Mouse (Mus musculus) neural tube, embryonic 12.5 days (tissue): ENCODE measurements around the gene Tbxas1. TPM values are rescaled to one million over a fixed set of nuclear protein-coding genes. Genes with fewer than 3 reads are reported as not detected.

Experiments used
- ATAC-seq: fragments of 200-750 bp; cut with Nextera tagmentation; 2 replicates; pipeline ENCODE4 v1.8.0; 2017; ENCODE audit warnings: low read depth, mild to moderate bottlenecking, moderate TSS enrichment, moderate library complexity; ENCODE audit not compliant: low FRiP score
- H3K27ac ChIP-seq: fragments of 300-500 bp; sonication (generic); 2 replicates; pipeline ENCODE4 v1.5.1; 2016
- H3K27me3 ChIP-seq: fragments of 300-500 bp; sonication (generic); replicated peaks from 2 replicates; pipeline ENCODE4 v1.6.1; 2016; ENCODE audit warnings: mild to moderate bottlenecking
- H3K36me3 ChIP-seq: fragments of 300-500 bp; sonication (generic); 2 replicates; pipeline ENCODE4 v1.6.1; 2016; ENCODE audit warnings: mild to moderate bottlenecking
- H3K4me1 ChIP-seq: fragments of 300-500 bp; sonication (generic); 2 replicates; pipeline ENCODE4 v1.6.1; 2016
- H3K4me2 ChIP-seq: fragments of 300-500 bp; sonication (generic); replicated peaks from 2 replicates; pipeline ENCODE4 v1.6.1; 2016; ENCODE audit warnings: mild to moderate bottlenecking
- H3K4me3 ChIP-seq: fragments of 300-500 bp; sonication (generic); 2 replicates; pipeline ENCODE4 v1.5.1; 2016
- H3K9ac ChIP-seq: fragments of 300-500 bp; sonication (generic); 2 replicates; pipeline ENCODE4 v1.6.1; 2016; ENCODE audit warnings: mild to moderate bottlenecking
- H3K9me3 ChIP-seq: fragments of 300-500 bp; sonication (generic); 2 replicates; pipeline ENCODE4 v1.6.1; 2016; ENCODE audit warnings: mild to moderate bottlenecking
- WGBS: fragments of 180-500 bp; shearing (Covaris S2); methylation state at CpG from one replicate; pipeline ENCODE4 v1.1.7; 2016; 5-methylcytosine and 5-hydroxymethylcytosine counted together
- polyA plus RNA-seq: library from polyadenylated mRNA; unstranded; fragments of >200 nt; fragmentation: Nextera tagmentation; extraction: Ambion mirVana; gene quantifications from 2 replicates; pipeline ENCODE4 v1.2.1, GENCODE M21; 2016

Tbxas1 gene
- polyA plus RNA-seq, 1 experiment from 2014 or later = 2.3 TPM

GRCm38 (mm10) chr6:38865805-38866204 lies 9.4 kb upstream of the Tbxas1 start:
- no peaks in the 10 kb centered on the region for H3K9me3 ChIP-seq
- no peak overlapping the region for H3K9ac ChIP-seq
- no peak overlapping the region for H3K4me2 ChIP-seq
- no peak overlapping the region for H3K4me3 ChIP-seq
- H3K36me3 ChIP-seq = peaks cover 6% of the 10 kb centered on the region; the same call in 1 of the 2 replicates
- no peak overlapping the region for H3K27ac ChIP-seq
- H3K4me1 ChIP-seq = peaks cover 30% of the 10 kb centered on the region
- H3K27me3 ChIP-seq = no peaks in the 10 kb centered on the region
- ATAC-seq = no peak

GRCm38 (mm10) chr6:38866357-38866756 lies 8.8 kb upstream of the Tbxas1 start:
- Histone ChIP-seq H3K9me3 (no peaks in the 10 kb centered on the region), H3K4me1 (peaks cover 33% of the 10 kb centered on the region), H3K4me3 (no peak overlapping the region), H3K36me3 (peaks cover 6% of the 10 kb centered on the region; the same call in 1 of the 2 replicates), H3K27me3 (no peaks in the 10 kb centered on the region), H3K9ac (no peak overlapping the region), H3K4me2 (no peak overlapping the region), H3K27ac (no peak overlapping the region)
- ATAC-seq = no peak
- 89% methylated on average over 1 of the region's 1 CpGs for WGBS

DNA sequence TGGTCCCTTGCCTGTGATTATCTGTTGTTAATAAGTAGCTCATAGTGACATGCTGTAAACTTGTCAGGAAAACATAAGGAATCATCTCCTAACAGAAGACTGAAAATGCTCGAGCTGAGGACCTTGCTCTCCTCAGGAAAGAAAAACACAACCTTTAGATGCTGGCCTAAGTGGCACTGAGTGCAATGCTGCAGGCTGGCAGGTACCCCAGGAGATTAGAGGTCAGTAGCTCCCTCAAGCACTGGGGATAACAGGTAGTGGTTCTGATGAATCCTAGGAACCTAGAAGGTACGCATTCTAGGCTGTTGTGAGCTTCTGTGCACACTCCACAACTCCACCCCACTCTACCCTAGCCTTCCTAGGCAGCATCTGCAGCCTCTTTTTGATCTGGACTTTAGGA lies 8.4 kb upstream of the Tbxas1 start:
- peaks cover 37% of the 10 kb centered on the region for H3K4me1 ChIP-seq
- H3K36me3 ChIP-seq = peaks cover 6% of the 10 kb centered on the region; the same call in 1 of the 2 replicates

GRCm38 (mm10) chr6:38867291-38867690 lies 7.9 kb upstream of the Tbxas1 start:
- no peak overlapping the region for H3K4me3 ChIP-seq
- H3K9ac ChIP-seq = no peak overlapping the region
- H3K27ac ChIP-seq = no peak overlapping the region
- H3K4me1 ChIP-seq = peaks cover 43% of the 10 kb centered on the region
- H3K9me3 ChIP-seq = no peaks in the 10 kb centered on the region
- no peak for ATAC-seq
- H3K36me3 ChIP-seq = peaks cover 6% of the 10 kb centered on the region; the same call in 1 of the 2 replicates
- H3K27me3 ChIP-seq = no peaks in the 10 kb centered on the region
- WGBS = 63% methylated on average over 1 of the region's 1 CpGs
- H3K4me2 ChIP-seq = no peak overlapping the region

More for the DNA sequence above, 8.4 kb upstream of the Tbxas1 start:
- no peak overlapping the region for H3K4me2 ChIP-seq
- H3K27me3 ChIP-seq = no peaks in the 10 kb centered on the region
- no peak overlapping the region for H3K4me3 ChIP-seq
- 71% methylated on average over 2 of the region's 2 CpGs for WGBS
- no peak overlapping the region for H3K9ac ChIP-seq
- no peaks in the 10 kb centered on the region for H3K9me3 ChIP-seq
- no peak overlapping the region for H3K27ac ChIP-seq
- no peak for ATAC-seq

- H3K4me1 ChIP-seq = peaks cover 59% of the 10 kb centered on the region
- 94% methylated on average over 1 of the region's 1 CpGs for WGBS
- H3K27me3 ChIP-seq = no peaks in the 10 kb centered on the region
Measured at GRCm38 (mm10) chr6:38868974-38869373, 6.2 kb upstream of the Tbxas1 start.

GRCm38 (mm10) chr6:38870070-38870469 lies 5.1 kb upstream of the Tbxas1 start:
- WGBS = 9% methylated on average over 2 of the region's 2 CpGs
- Histone ChIP-seq H3K27ac (no peak overlapping the region), H3K36me3 (peaks cover 6% of the 10 kb centered on the region; the same call in 1 of the 2 replicates), H3K4me1 (peaks cover 56% of the 10 kb centered on the region), H3K4me3 (no peak overlapping the region), H3K27me3 (no peaks in the 10 kb centered on the region), H3K9me3 (no peaks in the 10 kb centered on the region), H3K4me2 (no peak overlapping the region), H3K9ac (no peak overlapping the region)
- ATAC-seq = no peak

More at GRCm38 (mm10) chr6:38868974-38869373, 6.2 kb upstream of the Tbxas1 start:
- ATAC-seq = no peak
- Histone ChIP-seq H3K36me3 (peaks cover 6% of the 10 kb centered on the region; the same call in 1 of the 2 replicates), H3K27ac (no peak overlapping the region), H3K4me2 (no peak overlapping the region), H3K9me3 (no peaks in the 10 kb centered on the region), H3K9ac (no peak overlapping the region), H3K4me3 (no peak overlapping the region)

- WGBS = 12% methylated on average over 7 of the region's 7 CpGs
- Histone ChIP-seq H3K4me3 (no peak overlapping the region), H3K27me3 (no peaks in the 10 kb centered on the region), H3K4me2 (peak overlapping the region; percentile 35), H3K36me3 (peaks cover 6% of the 10 kb centered on the region; the same call in 1 of the 2 replicates), H3K9me3 (no peaks in the 10 kb centered on the region), H3K4me1 (peaks cover 53% of the 10 kb centered on the region), H3K9ac (no peak overlapping the region), H3K27ac (no peak overlapping the region)
- no peak for ATAC-seq
Measured at GRCm38 (mm10) chr6:38871051-38871450, 4.2 kb upstream of the Tbxas1 start.

DNA sequence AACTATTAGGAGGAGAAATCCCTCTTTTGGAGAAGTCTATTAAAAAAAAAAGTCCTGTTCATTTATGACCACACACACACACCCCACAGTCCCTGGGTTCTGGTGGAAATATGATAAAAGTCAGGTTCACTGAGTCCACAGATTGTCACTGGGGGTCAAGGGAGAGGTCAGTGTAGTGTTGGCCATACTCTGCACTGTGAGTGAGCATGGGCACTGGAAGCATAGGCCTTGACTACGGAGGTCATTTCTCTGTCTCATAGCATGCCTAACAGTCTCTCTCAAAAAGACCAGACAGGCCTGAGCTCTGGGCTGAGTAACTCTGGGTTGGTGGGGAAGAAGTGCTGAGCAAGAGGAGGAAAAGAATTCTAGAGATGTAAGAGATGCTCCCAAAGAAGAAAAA lies 1.9 kb upstream of the Tbxas1 start:
- Histone ChIP-seq H3K9ac (peak overlapping the region; percentile 100; the same call in 1 of the 2 replicates), H3K27me3 (no peaks in the 10 kb centered on the region), H3K4me1 (peaks cover 37% of the 10 kb centered on the region), H3K4me2 (peak overlapping the region; percentile 67), H3K36me3 (peaks cover 6% of the 10 kb centered on the region; the same call in 1 of the 2 replicates), H3K27ac (no peak overlapping the region), H3K4me3 (peak overlapping the region; percentile 99; the same call in 1 of the 2 replicates), H3K9me3 (no peaks in the 10 kb centered on the region)
- WGBS = 68% methylated on average over 1 of the region's 1 CpGs
- no peak for ATAC-seq

DNA sequence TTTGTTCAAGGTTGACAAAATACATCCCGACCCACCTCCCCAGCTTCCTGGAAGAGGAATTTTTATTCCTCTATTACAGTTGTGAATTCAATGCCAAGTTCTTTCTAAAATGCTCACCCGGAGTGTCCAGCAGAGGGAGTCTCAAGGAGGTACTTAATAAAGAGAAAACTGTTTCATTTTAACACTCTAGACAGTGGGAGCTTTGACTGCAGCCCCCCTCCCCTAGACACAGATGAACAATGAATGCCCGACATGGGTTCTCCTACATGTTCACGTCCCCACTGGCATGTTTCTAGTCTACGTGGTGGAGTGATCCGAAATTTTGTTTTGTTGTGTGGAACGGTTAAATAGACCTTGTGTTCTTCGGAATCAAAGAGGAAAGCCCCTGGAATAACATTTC lies 1.2 kb upstream of the Tbxas1 start:
- Histone ChIP-seq H3K27me3 (no peaks in the 10 kb centered on the region; the same call in 1 of the 2 replicates), H3K4me1 (peaks cover 37% of the 10 kb centered on the region), H3K4me3 (peak overlapping the region; percentile 99), H3K27ac (no peak overlapping the region), H3K9me3 (no peaks in the 10 kb centered on the region), H3K9ac (peak overlapping the region; percentile 100), H3K4me2 (peak overlapping the region; percentile 67), H3K36me3 (peaks cover 6% of the 10 kb centered on the region; the same call in 1 of the 2 replicates)
- WGBS = 7% methylated on average over 8 of the region's 8 CpGs
- ATAC-seq = 0 out of 2 replicates have a peak, but pooled peaks have one; percentile 11

GRCm38 (mm10) chr6:38874565-38875257 lies 493 bp upstream of the Tbxas1 start:
- H3K36me3 ChIP-seq = peaks cover 6% of the 10 kb centered on the region; the same call in 1 of the 2 replicates
- H3K9me3 ChIP-seq = no peaks in the 10 kb centered on the region
- peaks cover 37% of the 10 kb centered on the region for H3K4me1 ChIP-seq
- ATAC-seq = no peak
- H3K9ac ChIP-seq = peak overlapping the region; percentile 100
- H3K27me3 ChIP-seq = no peaks in the 10 kb centered on the region; the same call in 1 of the 2 replicates
- WGBS = under 1% methylated on average over 23 of the region's 23 CpGs
- peak overlapping the region; percentile 99 for H3K4me3 ChIP-seq
- H3K27ac ChIP-seq = peak overlapping the region; percentile 91
- peak overlapping the region; percentile 67 for H3K4me2 ChIP-seq

DNA sequence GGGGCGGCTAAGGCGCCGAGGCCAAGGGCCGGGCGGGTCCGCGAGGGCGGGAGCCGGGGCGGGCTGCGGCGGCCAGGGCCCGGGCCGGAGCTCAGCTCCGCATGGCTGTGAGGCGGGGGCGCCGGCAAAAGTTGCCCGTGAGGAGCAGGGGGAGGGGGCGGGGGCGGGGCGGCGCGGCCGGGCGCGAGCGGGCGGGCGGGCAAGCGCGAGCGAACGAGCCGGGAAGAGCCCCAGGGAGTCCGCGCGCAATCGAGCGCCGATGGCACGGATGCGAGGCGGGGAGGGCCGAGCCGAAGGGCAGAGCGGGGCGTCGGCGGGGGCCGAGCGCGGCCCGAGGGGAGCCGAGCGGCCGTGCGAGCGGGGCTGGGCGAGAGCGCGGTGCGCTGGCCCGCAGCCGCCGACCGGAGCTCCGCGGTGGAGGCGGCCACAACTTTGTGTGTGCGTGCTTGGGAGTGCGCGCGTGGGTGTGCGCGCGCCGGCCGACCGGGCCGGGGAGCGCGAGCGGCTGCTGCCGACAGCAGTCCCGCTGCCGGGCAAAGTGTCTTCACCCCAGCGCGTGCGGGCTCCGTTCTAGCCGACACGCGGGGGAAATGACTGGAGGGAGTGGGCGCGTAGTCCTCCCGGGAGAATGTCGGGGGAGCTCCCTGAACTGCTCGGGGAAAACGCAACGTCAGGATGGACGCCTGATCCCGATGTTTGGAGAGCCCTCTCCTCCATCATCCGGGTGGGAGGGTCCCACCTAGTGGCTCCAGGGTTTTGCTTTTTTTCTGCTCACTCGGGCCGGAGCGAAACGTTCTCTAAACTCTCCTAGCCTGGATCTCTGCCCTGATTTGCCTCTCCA lies 1.1 kb downstream of the Tbxas1 start, which contains the start of gene Hipk2:
Gene Hipk2 (minus strand): TSS at position 95 of the 841 bp plus-strand sequence.
- Histone ChIP-seq H3K36me3 (no peaks in the 10 kb centered on the region), H3K4me3 (peak within 1 kb of the TSS; percentile 99), H3K9me3 (no peaks in the 10 kb centered on the region), H3K4me1 (peaks cover 26% of the 10 kb centered on the region), H3K4me2 (peak within 1 kb of the TSS; percentile 67), H3K9ac (peak within 1 kb of the TSS; percentile 100), H3K27ac (peak within 1 kb of the TSS; percentile 91), H3K27me3 (no peaks in the 10 kb centered on the region; the same call in 1 of the 2 replicates)
- peak; percentile 87 for ATAC-seq
- under 1% methylated on average over 100 of the region's 108 CpGs for WGBS

DNA sequence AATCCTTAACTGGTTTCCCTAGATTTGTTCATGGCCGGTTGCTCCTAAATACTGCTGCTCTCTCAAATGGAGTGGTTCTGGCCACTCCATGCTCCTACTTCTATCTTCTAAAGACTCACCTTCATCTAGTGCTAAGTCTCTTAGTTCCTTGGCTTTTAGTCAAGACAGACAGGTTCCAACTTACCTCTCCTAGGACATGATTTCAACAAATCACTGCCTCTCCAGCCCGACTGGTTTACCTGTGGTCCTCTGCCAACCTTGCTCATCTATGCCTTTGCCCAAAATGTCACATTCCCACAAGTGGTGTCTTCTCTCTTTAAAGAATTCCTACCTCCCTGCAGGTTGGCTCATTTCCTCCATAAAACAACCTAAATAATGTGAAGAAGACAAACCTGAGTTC lies 2.5 kb downstream of the Tbxas1 start:
- Histone ChIP-seq H3K27me3 (no peaks in the 10 kb centered on the region; the same call in 1 of the 2 replicates), H3K4me2 (no peak overlapping the region), H3K27ac (no peak overlapping the region), H3K4me1 (peaks cover 12% of the 10 kb centered on the region), H3K9me3 (no peaks in the 10 kb centered on the region), H3K4me3 (no peak overlapping the region), H3K36me3 (no peaks in the 10 kb centered on the region), H3K9ac (no peak overlapping the region)
- 87% methylated on average over 2 of the region's 2 CpGs for WGBS
- no peak for ATAC-seq
